Mouse (Mus musculus) lung, adult 2 months (tissue): ENCODE measurements around the gene Gpam.

ENCODE experiments used
- CTCF ChIP-seq: fragments of 200-500 bp; IDR thresholded peaks from 2 replicates; pipeline ENCODE4 v1.5.1; 2011; ENCODE audit warnings: mild to moderate bottlenecking, low read length, control low read depth; ENCODE audit not compliant: insufficient read depth
- POLR2A ChIP-seq: fragments of 200-500 bp; IDR thresholded peaks from 2 replicates; pipeline ENCODE4 v1.6.1; 2011; ENCODE audit warnings: low read depth, mild to moderate bottlenecking, control low read depth, low read length, borderline replicate concordance; ENCODE audit errors: extremely low read depth

- no peak for TF ChIP-seq POLR2A
- no peak for TF ChIP-seq CTCF
Measured at GRCm38 (mm10) chr19:55147568-55147967, 20.5 kb upstream of the Gpam start.
